Mouse (Mus musculus): ENCODE data around the gene Pomt2. TPM values are rescaled to one million over a fixed set of nuclear protein-coding genes. Genes with fewer than 3 reads are reported as not detected.

Pomt2 gene
- polyA plus RNA-seq, 1 experiment from 2014 or later = 10.5 TPM

- Histone ChIP-seq H3K27me3 (no peaks in the 10 kb centered on the region), H3K36me3 (ENCODE audit: poor library complexity, severe bottlenecking) (peaks cover 56% of the 10 kb centered on the region), H3K4me1 (no peaks in the 10 kb centered on the region), H3K27ac (no peak overlapping the region), H3K4me3 (no peak overlapping the region), H3K4me2 (no peak overlapping the region), H3K9me3 (replicated peaks) (no peaks in the 10 kb centered on the region), H3K9ac (no peak overlapping the region)
- WGBS = 95% methylated on average over 4 of the region's 4 CpGs
- ATAC-seq = no peak
These were observed 25.7 kb downstream of the Pomt2 start for GRCm38 (mm10) chr12:87121918-87122589.

- Histone ChIP-seq H3K36me3 (ENCODE audit: poor library complexity, severe bottlenecking) (peaks cover 26% of the 10 kb centered on the region), H3K4me2 (no peak overlapping the region)
- ATAC-seq = peak; percentile 30; the same call in 1 of the 2 replicates
These were observed 40.3 kb downstream of the Pomt2 start for GRCm38 (mm10) chr12:87107357-87107977.

GRCm38 (mm10) chr12:87104796-87105195 lies 43.0 kb downstream of the Pomt2 start:
- H3K27ac ChIP-seq = no peak overlapping the region
- no peak overlapping the region for H3K4me2 ChIP-seq
- WGBS = 96% methylated on average over 4 of the region's 4 CpGs
- H3K9ac ChIP-seq = no peak overlapping the region
- H3K9me3 ChIP-seq (replicated peaks) = no peaks in the 10 kb centered on the region
- peaks cover 32% of the 10 kb centered on the region for H3K27me3 ChIP-seq
- H3K36me3 ChIP-seq (ENCODE audit: poor library complexity, severe bottlenecking) = peaks cover 14% of the 10 kb centered on the region
- peaks cover 9% of the 10 kb centered on the region for H3K4me1 ChIP-seq
- H3K4me3 ChIP-seq = no peak overlapping the region
- no peak for ATAC-seq

More at GRCm38 (mm10) chr12:87107357-87107977, 40.3 kb downstream of the Pomt2 start:
- Histone ChIP-seq H3K4me1 (peaks cover under 1% of the 10 kb centered on the region; the same call in 1 of the 2 replicates), H3K9ac (no peak overlapping the region), H3K27ac (no peak overlapping the region), H3K4me3 (no peak overlapping the region), H3K27me3 (peaks cover 7% of the 10 kb centered on the region), H3K9me3 (replicated peaks) (no peaks in the 10 kb centered on the region)
- WGBS = 22% methylated on average over 3 of the region's 3 CpGs

GRCm38 (mm10) chr12:87103471-87103870 lies 44.3 kb downstream of the Pomt2 start:
- H3K4me3 ChIP-seq = no peak overlapping the region
- H3K4me1 ChIP-seq = peaks cover 9% of the 10 kb centered on the region
- H3K27me3 ChIP-seq = peaks cover 32% of the 10 kb centered on the region
- no peak overlapping the region for H3K4me2 ChIP-seq
- H3K9ac ChIP-seq = no peak overlapping the region
- ATAC-seq = no peak
- H3K27ac ChIP-seq = no peak overlapping the region
- 94% methylated on average over 4 of the region's 4 CpGs for WGBS
- H3K36me3 ChIP-seq (ENCODE audit: poor library complexity, severe bottlenecking) = peaks cover 4% of the 10 kb centered on the region; the same call in 1 of the 2 replicates
- no peaks in the 10 kb centered on the region for H3K9me3 ChIP-seq (replicated peaks)

GRCm38 (mm10) chr12:87102165-87102631 lies 45.6 kb downstream of the Pomt2 start, which contains the start of gene Ngb:
TSS of gene Ngb (minus strand) at chr12:87102539.
- Histone ChIP-seq H3K9me3 (replicated peaks) (no peaks in the 10 kb centered on the region), H3K9ac (peak within 1 kb of the TSS; percentile 45), H3K4me2 (peak within 1 kb of the TSS; percentile 63), H3K27ac (no peak within 1 kb of the TSS), H3K27me3 (peaks cover 32% of the 10 kb centered on the region), H3K4me1 (peaks cover 9% of the 10 kb centered on the region), H3K4me3 (peak within 1 kb of the TSS; percentile 32), H3K36me3 (ENCODE audit: poor library complexity, severe bottlenecking) (no peaks in the 10 kb centered on the region)
- no peak for ATAC-seq
- WGBS = 3% methylated on average over 31 of the region's 32 CpGs

GRCm38 (mm10) chr12:87100331-87100730 lies 47.4 kb downstream of the Pomt2 start:
- Histone ChIP-seq H3K4me2 (no peak overlapping the region), H3K9me3 (replicated peaks) (no peaks in the 10 kb centered on the region), H3K9ac (no peak overlapping the region), H3K4me1 (peaks cover 9% of the 10 kb centered on the region), H3K4me3 (no peak overlapping the region), H3K27me3 (peaks cover 32% of the 10 kb centered on the region), H3K27ac (no peak overlapping the region), H3K36me3 (ENCODE audit: poor library complexity, severe bottlenecking) (no peaks in the 10 kb centered on the region)
- WGBS = 84% methylated on average over 4 of the region's 4 CpGs
- no peak for ATAC-seq

- no peak overlapping the region for H3K27ac ChIP-seq
- no peaks in the 10 kb centered on the region for H3K36me3 ChIP-seq (ENCODE audit: poor library complexity, severe bottlenecking)
- no peaks in the 10 kb centered on the region for H3K27me3 ChIP-seq
- WGBS = 80% methylated on average over 6 of the region's 6 CpGs
- no peaks in the 10 kb centered on the region for H3K4me1 ChIP-seq
- ATAC-seq = no peak
- no peak overlapping the region for H3K4me3 ChIP-seq
- H3K9me3 ChIP-seq (replicated peaks) = no peaks in the 10 kb centered on the region
- H3K9ac ChIP-seq = no peak overlapping the region
- no peak overlapping the region for H3K4me2 ChIP-seq
These were observed 54.1 kb downstream of the Pomt2 start for GRCm38 (mm10) chr12:87093671-87094070.

- no peak overlapping the region for H3K4me3 ChIP-seq
- H3K4me1 ChIP-seq = no peaks in the 10 kb centered on the region
- no peak overlapping the region for H3K9ac ChIP-seq
- no peak overlapping the region for H3K27ac ChIP-seq
- H3K4me2 ChIP-seq = no peak overlapping the region
- H3K36me3 ChIP-seq (ENCODE audit: poor library complexity, severe bottlenecking) = no peaks in the 10 kb centered on the region
- no peaks in the 10 kb centered on the region for H3K9me3 ChIP-seq (replicated peaks)
- no peak for ATAC-seq
- H3K27me3 ChIP-seq = no peaks in the 10 kb centered on the region
- WGBS = 84% methylated on average over 4 of the region's 4 CpGs
These were observed 54.5 kb downstream of the Pomt2 start for GRCm38 (mm10) chr12:87093249-87093648.

- 93% methylated on average over 2 of the region's 2 CpGs for WGBS
- no peak overlapping the region for H3K27ac ChIP-seq
- no peaks in the 10 kb centered on the region for H3K27me3 ChIP-seq
- H3K4me1 ChIP-seq = no peaks in the 10 kb centered on the region
- H3K4me2 ChIP-seq = no peak overlapping the region
- H3K9me3 ChIP-seq (replicated peaks) = no peaks in the 10 kb centered on the region
- H3K9ac ChIP-seq = no peak overlapping the region
- H3K4me3 ChIP-seq = no peak overlapping the region
- ATAC-seq = no peak
- no peaks in the 10 kb centered on the region for H3K36me3 ChIP-seq (ENCODE audit: poor library complexity, severe bottlenecking)
These were observed 55.9 kb downstream of the Pomt2 start for GRCm38 (mm10) chr12:87091916-87092315.

- no peak overlapping the region for H3K4me3 ChIP-seq
- no peaks in the 10 kb centered on the region for H3K36me3 ChIP-seq (ENCODE audit: poor library complexity, severe bottlenecking)
- no peaks in the 10 kb centered on the region for H3K4me1 ChIP-seq
- no peaks in the 10 kb centered on the region for H3K27me3 ChIP-seq
- 84% methylated on average over 2 of the region's 2 CpGs for WGBS
- no peak overlapping the region for H3K9ac ChIP-seq
- no peak for ATAC-seq
- H3K4me2 ChIP-seq = no peak overlapping the region
- H3K27ac ChIP-seq = no peak overlapping the region
- H3K9me3 ChIP-seq (replicated peaks) = no peaks in the 10 kb centered on the region
These were observed 58.1 kb downstream of the Pomt2 start for GRCm38 (mm10) chr12:87089701-87090100.

- no peak overlapping the region for H3K27ac ChIP-seq
- no peaks in the 10 kb centered on the region for H3K9me3 ChIP-seq (replicated peaks)
- WGBS = 61% methylated on average over 4 of the region's 4 CpGs
- H3K9ac ChIP-seq = no peak overlapping the region
- H3K4me1 ChIP-seq = no peaks in the 10 kb centered on the region
- no peak overlapping the region for H3K4me2 ChIP-seq
- no peaks in the 10 kb centered on the region for H3K36me3 ChIP-seq (ENCODE audit: poor library complexity, severe bottlenecking)
- H3K4me3 ChIP-seq = no peak overlapping the region
- ATAC-seq = no peak
- H3K27me3 ChIP-seq = no peaks in the 10 kb centered on the region
These were observed 58.5 kb downstream of the Pomt2 start for GRCm38 (mm10) chr12:87089255-87089654.

GRCm38 (mm10) chr12:87088331-87088730 lies 59.4 kb downstream of the Pomt2 start:
- Histone ChIP-seq H3K4me2 (no peak overlapping the region), H3K36me3 (ENCODE audit: poor library complexity, severe bottlenecking) (no peaks in the 10 kb centered on the region), H3K9ac (no peak overlapping the region), H3K27ac (no peak overlapping the region), H3K9me3 (replicated peaks) (no peaks in the 10 kb centered on the region), H3K4me1 (no peaks in the 10 kb centered on the region), H3K27me3 (no peaks in the 10 kb centered on the region), H3K4me3 (no peak overlapping the region)
- ATAC-seq = no peak
- WGBS = 45% methylated on average over 4 of the region's 4 CpGs
